Mouse (Mus musculus) myocyte (in vitro differentiated cells): ENCODE measurements around the gene Plekha8. TPM values are rescaled to one million over a fixed set of nuclear protein-coding genes. Genes with fewer than 3 reads are reported as not detected.
A peak's percentile ranks its signal among the peaks of the same experiment; 100 is the strongest.

Source experiments
- H3K27me3 ChIP-seq: one replicate; pipeline ENCODE4 v1.6.1; 2011; ENCODE audit not compliant: control insufficient read depth, insufficient read depth, insufficient read length
- H3K36me3 ChIP-seq: one replicate; pipeline ENCODE4 v1.6.1; 2011; ENCODE audit not compliant: control insufficient read depth, insufficient read depth
- H3K4me2 ChIP-seq: one replicate; pipeline ENCODE4 v1.6.1; 2011; ENCODE audit warnings: low read depth, control low read depth
- H3K4me3 ChIP-seq: one replicate; pipeline ENCODE4 v1.5.1; 2011; ENCODE audit warnings: mild to moderate bottlenecking, control low read depth, moderate library complexity
- H3K79me2 ChIP-seq: one replicate; pipeline ENCODE4 v1.6.1; 2011; ENCODE audit not compliant: control insufficient read depth, insufficient read depth
- H3ac ChIP-seq: one replicate; pipeline ENCODE4 v1.6.1; 2011; ENCODE audit not compliant: control insufficient read depth, insufficient read length
- CEBPB ChIP-seq: IDR thresholded peaks from 2 replicates; pipeline ENCODE4 v1.6.1; 2011; ENCODE audit warnings: mild to moderate bottlenecking, moderate library complexity; ENCODE audit not compliant: poor library complexity, insufficient read depth, severe bottlenecking
- E2F4 ChIP-seq: IDR thresholded peaks from one replicate; pipeline ENCODE4 v1.6.1; 2011; ENCODE audit warnings: mild to moderate bottlenecking, control low read depth, moderate library complexity; ENCODE audit not compliant: insufficient read depth
- MAX ChIP-seq: IDR thresholded peaks from one replicate; pipeline ENCODE4 v1.6.1; 2011; ENCODE audit warnings: low read depth, mild to moderate bottlenecking, control low read depth
- MYOD1 ChIP-seq, 3 experiments: IDR thresholded peaks; one replicate each; pipeline ENCODE4 v1.6.1; 2011; ENCODE audit warnings: control low read depth in 2 of 3, low read depth in 2 of 3, mild to moderate bottlenecking in 2 of 3, moderate library complexity in 1 of 3; ENCODE audit not compliant: insufficient read length in 2 of 3, control insufficient read depth in 1 of 3
- MYOG ChIP-seq, 3 experiments: IDR thresholded peaks; one replicate each; pipeline ENCODE4 v1.6.1; 2011; ENCODE audit warnings: control low read depth in 2 of 3, low read depth in 2 of 3, mild to moderate bottlenecking in 2 of 3; ENCODE audit not compliant: insufficient read length in 2 of 3, control insufficient read depth in 1 of 3, insufficient read depth in 1 of 3
- POLR2A ChIP-seq: IDR thresholded peaks from one replicate; pipeline ENCODE4 v1.6.1; 2011; ENCODE audit warnings: low read depth, mild to moderate bottlenecking, control low read depth, moderate library complexity; ENCODE audit not compliant: insufficient read length
- POLR2AphosphoS2 ChIP-seq: IDR thresholded peaks from one replicate; pipeline ENCODE4 v1.6.1; 2011; ENCODE audit warnings: low read depth, control low read depth; ENCODE audit not compliant: insufficient read length
- REST ChIP-seq: IDR thresholded peaks from one replicate; pipeline ENCODE4 v1.6.1; 2011; ENCODE audit warnings: mild to moderate bottlenecking, control low read depth, moderate library complexity; ENCODE audit not compliant: insufficient read depth, insufficient read length
- SRF ChIP-seq: IDR thresholded peaks from one replicate; pipeline ENCODE4 v1.6.1; 2011; ENCODE audit warnings: low read depth; ENCODE audit not compliant: control insufficient read depth, insufficient read length
- TCF12 ChIP-seq: IDR thresholded peaks from one replicate; pipeline ENCODE4 v1.6.1; 2011; ENCODE audit warnings: mild to moderate bottlenecking, control low read depth; ENCODE audit not compliant: poor library complexity, insufficient read depth, severe bottlenecking
- TCF3 ChIP-seq: IDR thresholded peaks from one replicate; pipeline ENCODE4 v1.6.1; 2011; ENCODE audit warnings: low read depth, control low read depth; ENCODE audit not compliant: insufficient read length
- USF1 ChIP-seq: IDR thresholded peaks from one replicate; pipeline ENCODE4 v1.6.1; 2011; ENCODE audit warnings: low read depth, mild to moderate bottlenecking, control low read depth, moderate library complexity
- polyA plus RNA-seq: library from polyadenylated mRNA; unstranded; fragments of >200 nt; fragmentation: generic; extraction: Trizol; gene quantifications from one replicate; pipeline ENCODE4 v1.2.1, GENCODE M21; 2012; ENCODE audit warnings: missing spikeins

Plekha8 gene
- 3.6 TPM for polyA plus RNA-seq

DNA sequence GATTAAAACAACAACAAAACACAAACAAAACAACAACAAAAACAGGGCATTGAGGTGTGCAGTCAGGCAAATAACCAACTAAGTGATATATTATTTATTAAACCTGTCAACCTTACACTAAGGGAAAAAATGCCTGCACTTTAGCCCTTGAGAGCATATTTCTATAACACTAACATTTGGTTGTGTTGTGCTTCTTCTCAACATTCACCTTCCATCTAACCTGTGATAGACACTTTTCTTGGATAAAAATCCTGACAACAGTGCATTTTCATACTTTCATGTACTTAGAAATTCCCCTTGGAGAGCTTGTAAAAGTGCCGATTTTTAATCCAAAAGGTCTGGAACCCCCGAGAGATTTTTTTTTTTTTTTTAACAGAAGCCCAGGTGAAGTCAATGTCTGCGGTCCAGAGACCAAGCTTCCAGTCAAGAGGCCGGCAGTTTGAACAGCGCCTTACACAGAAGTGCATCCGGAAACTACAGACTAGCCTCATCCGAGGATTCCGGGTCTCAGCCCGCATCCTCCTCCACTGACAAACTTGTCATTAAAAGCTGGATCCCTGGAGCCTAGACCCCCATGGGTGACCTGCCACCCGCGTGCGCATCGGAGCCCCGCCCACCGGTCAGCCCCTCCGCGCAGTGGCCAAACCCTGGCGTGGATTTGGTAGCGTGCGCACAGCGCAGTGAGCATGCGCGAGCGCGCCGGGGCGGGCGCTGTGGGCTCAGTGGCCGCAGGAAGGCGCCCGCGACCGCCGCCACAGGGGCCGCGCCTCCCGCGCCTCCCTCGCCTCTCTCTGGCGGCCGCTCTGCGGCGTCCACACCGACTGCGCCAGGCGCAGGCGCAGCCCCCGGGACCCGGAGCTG is at the start of gene Plekha8:
Plekha8 (plus strand) TSS at position 643 of the 861 bp plus-strand sequence.
- H3K27me3 ChIP-seq, result no peaks in the 10 kb centered on the region
- peak within 1 kb of the TSS; percentile 49 for H3ac ChIP-seq
- no peaks in the 10 kb centered on the region for H3K36me3 ChIP-seq
- TF ChIP-seq MYOD1 (IDR thresholded peaks at IDR 0.05; ENCODE audit: control insufficient read depth in 1 of 3, insufficient read length in 2 of 3, low read depth in 2 of 3) (no peak), E2F4 (no peak), SRF (no peak), POLR2A (peak; percentile 72), MYOG (IDR thresholded peaks at IDR 0.05; ENCODE audit: control insufficient read depth in 1 of 3, insufficient read depth in 1 of 3, insufficient read length in 2 of 3, low read depth in 2 of 3) (peak in 1 of 3 experiments; percentile 25)
- H3K79me2 ChIP-seq, result no peaks in the 10 kb centered on the region
- peak within 1 kb of the TSS; percentile 50 for H3K4me3 ChIP-seq
- peak within 1 kb of the TSS; percentile 90 for H3K4me2 ChIP-seq

DNA sequence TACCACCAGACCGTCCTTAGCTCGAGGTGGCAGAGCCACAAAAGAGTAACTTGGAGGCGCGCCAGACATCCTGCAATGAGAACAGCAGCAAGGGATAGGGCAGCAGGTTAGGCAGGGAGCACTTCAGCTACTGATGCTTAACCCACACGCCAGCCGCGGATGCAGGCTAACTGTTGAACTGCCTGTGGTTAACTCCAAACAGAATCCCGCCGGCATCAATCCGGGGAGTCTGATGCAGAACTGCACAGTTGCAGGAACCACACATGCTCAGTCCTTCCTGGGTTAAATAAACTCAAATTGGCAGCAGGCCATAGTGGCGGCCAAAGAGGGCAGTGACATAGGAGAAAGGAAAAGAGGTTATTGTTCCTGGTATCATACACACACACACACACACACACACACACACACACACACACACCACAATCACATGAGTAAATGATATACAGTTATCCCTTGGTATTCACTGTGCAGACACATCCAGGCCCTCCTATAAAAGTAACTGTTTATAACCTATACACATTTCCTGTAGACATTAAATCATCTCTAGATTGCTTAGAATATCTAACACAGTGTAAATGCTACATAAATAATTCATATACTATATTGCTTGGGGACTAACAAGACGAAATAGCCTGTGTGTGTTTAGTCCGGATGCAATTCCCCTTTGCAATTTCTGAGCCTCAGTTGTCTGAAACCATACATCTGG is 46.4 kb upstream of the Plekha8 start:
- Histone ChIP-seq H3K4me3 (no peak overlapping the region), H3K4me2 (no peak overlapping the region)
- TF ChIP-seq MYOD1 (IDR thresholded peaks at IDR 0.05; ENCODE audit: control insufficient read depth in 1 of 3, insufficient read length in 2 of 3, low read depth in 2 of 3) (no peak), MAX (no peak), TCF12 (no peak), MYOG (IDR thresholded peaks at IDR 0.05; ENCODE audit: control insufficient read depth in 1 of 3, insufficient read depth in 1 of 3, insufficient read length in 2 of 3, low read depth in 2 of 3) (no peak), E2F4 (no peak), USF1 (no peak), REST (no peak), POLR2AphosphoS2 (no peak), TCF3 (no peak), SRF (no peak), CEBPB (no peak), POLR2A (no peak)

DNA sequence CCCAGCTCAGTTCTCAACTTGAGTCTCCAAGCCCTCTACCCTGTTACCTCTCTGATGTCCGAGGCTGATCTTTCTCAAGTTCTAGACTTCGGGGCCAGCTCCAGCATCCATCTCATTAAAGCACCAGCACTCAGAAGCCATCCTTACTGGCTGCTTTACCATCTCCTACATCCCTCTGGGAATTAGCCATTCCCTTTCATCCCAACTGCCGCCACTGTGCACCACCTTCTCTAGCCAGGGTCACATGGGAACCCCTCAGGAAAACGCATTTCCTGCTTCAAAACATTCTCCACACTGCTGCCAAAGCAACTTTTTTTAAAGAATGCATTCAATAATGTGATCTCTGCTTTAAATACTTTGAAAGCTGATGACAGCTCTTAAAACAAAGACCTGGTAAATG is 45.6 kb upstream of the Plekha8 start:
- no peak overlapping the region for H3K4me3 ChIP-seq
- no peak overlapping the region for H3ac ChIP-seq
- TF ChIP-seq POLR2AphosphoS2 (no peak), MAX (no peak), CEBPB (no peak), SRF (no peak), TCF12 (no peak), USF1 (no peak)
- H3K27me3 ChIP-seq, result no peaks in the 10 kb centered on the region
- no peaks in the 10 kb centered on the region for H3K36me3 ChIP-seq
- no peak overlapping the region for H3K4me2 ChIP-seq
- H3K79me2 ChIP-seq, result no peaks in the 10 kb centered on the region

More for the DNA sequence above, 46.4 kb upstream of the Plekha8 start:
- H3ac ChIP-seq, result no peak overlapping the region
- H3K36me3 ChIP-seq, result no peaks in the 10 kb centered on the region
- H3K27me3 ChIP-seq, result no peaks in the 10 kb centered on the region
- no peaks in the 10 kb centered on the region for H3K79me2 ChIP-seq

DNA sequence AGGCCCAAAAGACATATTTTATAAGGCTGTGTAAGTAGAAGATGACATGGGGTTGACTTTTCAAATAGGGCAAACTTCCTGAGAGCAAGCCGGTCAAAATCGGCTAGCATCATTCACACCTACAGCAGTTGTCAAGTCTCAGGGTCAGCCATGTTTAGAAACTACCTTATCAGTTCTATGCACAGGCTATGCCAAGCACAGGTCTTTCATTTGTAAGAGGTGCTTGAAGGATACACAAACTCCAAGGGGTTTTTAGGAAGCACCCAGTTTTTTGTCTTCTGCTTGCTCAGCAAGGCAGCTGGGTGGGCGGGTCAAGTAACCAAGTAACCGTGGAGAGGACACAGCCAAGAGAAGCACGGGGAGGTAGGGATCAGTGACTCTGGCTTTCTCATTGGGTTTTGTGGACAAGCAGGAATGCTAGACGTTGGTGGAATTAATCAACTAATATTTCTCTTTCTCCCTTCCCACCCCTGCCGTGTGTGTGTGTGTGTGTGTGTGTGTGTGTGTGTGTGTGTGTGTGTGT is 44.0 kb upstream of the Plekha8 start:
- Histone ChIP-seq H3ac (no peak overlapping the region), H3K36me3 (no peaks in the 10 kb centered on the region), H3K4me3 (no peak overlapping the region), H3K27me3 (no peaks in the 10 kb centered on the region), H3K4me2 (no peak overlapping the region), H3K79me2 (no peaks in the 10 kb centered on the region)
- TF ChIP-seq MAX (no peak), USF1 (no peak), MYOD1 (IDR thresholded peaks at IDR 0.05; ENCODE audit: control insufficient read depth in 1 of 3, insufficient read length in 2 of 3, low read depth in 2 of 3) (no peak), CEBPB (no peak), E2F4 (no peak), TCF3 (no peak), REST (no peak), POLR2AphosphoS2 (no peak), POLR2A (no peak), SRF (no peak), MYOG (IDR thresholded peaks at IDR 0.05; ENCODE audit: control insufficient read depth in 1 of 3, insufficient read depth in 1 of 3, insufficient read length in 2 of 3, low read depth in 2 of 3) (no peak), TCF12 (no peak)
